Mouse (Mus musculus): Measurements from ENCODE around the gene Cntd1. TPM values are rescaled to one million over a fixed set of nuclear protein-coding genes. Genes with fewer than 3 reads are reported as not detected.

Cntd1 gene
- polyA plus RNA-seq, 1 experiment from 2014 or later, result 1.7 TPM

DNA sequence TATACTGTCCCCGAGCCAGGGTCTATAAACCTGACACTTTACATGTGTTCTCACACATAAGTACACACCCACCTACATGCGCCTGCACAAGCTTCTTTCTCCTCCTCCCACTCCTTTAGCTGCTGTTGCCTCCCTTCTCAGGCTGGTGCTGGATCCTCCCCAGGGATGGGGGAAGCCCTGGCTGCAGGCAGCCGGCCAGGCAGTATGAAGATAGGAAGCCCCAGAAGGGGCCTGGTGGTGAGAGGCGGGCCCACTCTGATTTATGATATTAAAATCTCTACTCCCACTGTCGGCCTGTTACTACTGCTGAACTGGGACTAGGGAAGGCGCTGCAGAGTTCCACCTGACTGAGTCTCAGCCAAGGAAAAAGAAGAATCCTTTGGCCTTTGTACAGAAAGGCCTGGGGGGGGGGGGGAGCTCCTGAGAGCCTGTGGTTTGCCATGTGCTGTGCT lies 19.5 kb upstream of the Cntd1 start:
- H3K9me3 ChIP-seq, result no peaks in the 10 kb centered on the region
- peaks cover 27% of the 10 kb centered on the region for H3K27me3 ChIP-seq
- ATAC-seq (ENCODE audit: borderline replicate concordance, extremely low read depth, low FRiP score, low TSS enrichment), result peak; percentile 51
- H3K4me1 ChIP-seq, result peaks cover 41% of the 10 kb centered on the region
- peak overlapping the region; percentile 79 for H3K27ac ChIP-seq
- WGBS, result 17% methylated on average over 6 of the region's 6 CpGs
- H3K4me2 ChIP-seq, result peak overlapping the region; percentile 90
- peak overlapping the region; percentile 59; the same call in 1 of the 2 replicates for H3K4me3 ChIP-seq
- 0 out of 2 replicates have a peak, but pooled peaks cover 9% of the 10 kb centered on the region for H3K36me3 ChIP-seq
- H3K9ac ChIP-seq, result no peak overlapping the region

DNA sequence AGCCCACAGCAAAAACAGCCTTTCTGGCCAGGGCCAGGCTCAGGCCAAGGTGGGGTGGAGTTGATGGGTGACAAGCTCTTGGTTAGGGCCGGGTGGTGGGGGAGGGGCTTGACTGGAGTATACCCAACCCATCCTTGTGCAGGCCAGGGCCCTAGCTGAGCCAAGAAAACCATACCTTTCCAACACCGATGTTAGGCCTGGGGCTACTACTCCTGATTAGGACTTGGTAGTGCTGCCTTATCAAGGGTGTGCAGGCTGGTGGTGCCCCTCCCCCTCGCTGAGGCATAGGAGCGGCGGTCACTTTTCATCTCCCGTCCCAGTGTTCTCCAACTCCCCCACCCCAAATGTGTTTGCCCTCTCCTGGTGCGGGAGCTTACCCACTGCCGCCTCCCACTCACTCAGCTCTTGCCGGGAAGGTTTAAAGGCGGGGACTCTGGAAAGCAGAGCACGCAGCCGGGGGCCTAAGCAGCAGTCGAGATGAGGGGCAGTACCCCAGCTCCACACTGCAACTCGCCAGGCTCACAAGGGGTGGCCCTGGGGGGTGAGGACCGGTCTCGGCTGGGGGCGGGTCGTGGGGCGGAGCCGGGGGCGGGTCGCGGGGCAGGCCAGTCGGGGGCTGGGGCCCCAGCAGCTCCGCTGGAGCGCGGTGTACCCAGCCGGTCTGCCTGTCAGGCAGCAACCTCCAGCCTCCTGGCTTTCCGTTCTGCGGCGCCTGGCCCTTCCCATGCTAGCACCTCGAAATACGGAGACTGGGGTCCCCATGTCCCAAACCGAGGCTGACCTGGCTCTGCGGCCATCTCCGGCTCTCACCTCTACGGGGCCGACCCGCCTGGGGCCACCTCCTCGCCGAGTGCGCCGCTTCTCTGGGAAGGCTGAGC lies 18.6 kb upstream of the Cntd1 start, which contains the start of gene Wnk4:
Wnk4 (plus strand) TSS at position 620 of the 878 bp plus-strand sequence.
- H3K9ac ChIP-seq, result peak within 1 kb of the TSS; percentile 59
- no peaks in the 10 kb centered on the region for H3K9me3 ChIP-seq
- H3K4me2 ChIP-seq, result peak within 1 kb of the TSS; percentile 90
- ATAC-seq (ENCODE audit: borderline replicate concordance, extremely low read depth, low FRiP score, low TSS enrichment), result peak; percentile 82
- H3K4me3 ChIP-seq, result peak within 1 kb of the TSS; percentile 59
- 1% methylated on average over 36 of the region's 43 CpGs for WGBS
- H3K27me3 ChIP-seq, result peaks cover 34% of the 10 kb centered on the region
- peak within 1 kb of the TSS; percentile 79 for H3K27ac ChIP-seq
- peaks cover 43% of the 10 kb centered on the region for H3K4me1 ChIP-seq
- H3K36me3 ChIP-seq, result 0 out of 2 replicates have a peak, but pooled peaks cover 9% of the 10 kb centered on the region

DNA sequence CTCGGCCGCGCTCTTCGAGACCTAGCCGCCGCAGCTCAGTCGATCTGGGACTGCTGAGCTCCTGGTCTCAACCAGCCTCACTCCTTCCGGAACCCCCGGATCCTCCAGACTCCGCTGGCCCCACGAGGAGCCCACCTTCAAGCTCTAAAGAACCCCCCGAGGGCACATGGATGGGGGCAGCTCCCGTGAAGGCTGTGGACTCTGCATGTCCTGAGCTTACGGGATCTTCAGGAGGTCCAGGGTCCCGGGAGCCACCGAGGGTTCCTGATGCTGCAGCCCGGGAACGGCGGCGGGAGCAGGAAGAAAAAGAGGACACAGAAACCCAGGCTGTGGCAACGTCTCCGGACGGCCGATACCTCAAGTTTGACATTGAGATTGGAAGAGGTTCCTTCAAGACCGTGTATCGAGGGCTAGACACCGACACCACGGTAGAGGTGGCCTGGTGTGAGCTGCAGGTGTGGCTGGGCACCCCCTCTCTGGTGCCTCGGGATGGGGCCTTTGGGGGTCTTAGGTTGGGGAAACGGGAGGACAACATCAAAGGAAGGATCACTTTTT lies 17.9 kb upstream of the Cntd1 start:
- H3K27me3 ChIP-seq, result peaks cover 37% of the 10 kb centered on the region
- H3K36me3 ChIP-seq, result 0 out of 2 replicates have a peak, but pooled peaks cover 9% of the 10 kb centered on the region
- H3K9ac ChIP-seq, result peak overlapping the region; percentile 59
- peaks cover 50% of the 10 kb centered on the region for H3K4me1 ChIP-seq
- no peak for ATAC-seq (ENCODE audit: borderline replicate concordance, extremely low read depth, low FRiP score, low TSS enrichment)
- H3K27ac ChIP-seq, result peak overlapping the region; percentile 79
- H3K4me3 ChIP-seq, result peak overlapping the region; percentile 59
- under 1% methylated on average over 30 of the region's 30 CpGs for WGBS
- peak overlapping the region; percentile 90 for H3K4me2 ChIP-seq
- no peaks in the 10 kb centered on the region for H3K9me3 ChIP-seq

DNA sequence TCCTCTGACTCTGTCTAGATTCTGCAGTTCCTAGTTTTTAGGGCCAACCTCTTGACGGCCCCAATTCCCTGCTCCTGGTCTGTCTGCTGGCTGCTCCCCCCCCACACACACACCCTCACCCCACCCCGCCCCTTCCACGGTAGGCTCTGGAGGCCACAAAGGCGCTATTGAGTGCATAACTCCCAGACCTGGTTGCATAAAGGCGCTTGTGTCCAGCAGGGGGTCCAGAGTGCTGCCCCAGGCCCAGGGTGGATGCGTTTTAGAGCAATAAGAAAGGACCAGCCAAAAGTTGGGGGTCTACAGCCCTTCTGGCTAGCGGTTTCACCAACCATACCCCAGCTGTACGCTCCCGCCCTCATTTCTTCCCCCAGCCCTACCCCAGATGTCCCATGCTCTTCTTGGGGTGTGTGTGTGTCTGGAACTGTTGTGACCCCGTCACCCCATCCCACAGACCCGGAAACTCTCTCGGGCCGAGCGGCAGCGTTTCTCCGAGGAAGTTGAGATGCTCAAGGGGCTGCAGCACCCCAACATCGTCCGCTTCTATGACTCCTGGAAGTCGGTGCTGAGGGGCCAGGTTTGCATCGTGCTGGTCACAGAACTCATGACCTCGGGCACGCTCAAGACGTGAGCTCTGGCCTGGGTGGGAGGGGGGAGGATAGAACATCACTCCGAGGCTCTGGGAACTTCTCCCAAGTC lies 16.4 kb upstream of the Cntd1 start:
- H3K27me3 ChIP-seq, result peaks cover 42% of the 10 kb centered on the region
- H3K4me2 ChIP-seq, result peak overlapping the region; percentile 40
- no peak overlapping the region for H3K9ac ChIP-seq
- H3K4me1 ChIP-seq, result peaks cover 50% of the 10 kb centered on the region
- 7% methylated on average over 24 of the region's 24 CpGs for WGBS
- no peak for ATAC-seq (ENCODE audit: borderline replicate concordance, extremely low read depth, low FRiP score, low TSS enrichment)
- peak overlapping the region; percentile 16; the same call in 1 of the 2 replicates for H3K4me3 ChIP-seq
- H3K27ac ChIP-seq, result no peak overlapping the region
- no peaks in the 10 kb centered on the region for H3K9me3 ChIP-seq
- 0 out of 2 replicates have a peak, but pooled peaks cover 5% of the 10 kb centered on the region for H3K36me3 ChIP-seq

DNA sequence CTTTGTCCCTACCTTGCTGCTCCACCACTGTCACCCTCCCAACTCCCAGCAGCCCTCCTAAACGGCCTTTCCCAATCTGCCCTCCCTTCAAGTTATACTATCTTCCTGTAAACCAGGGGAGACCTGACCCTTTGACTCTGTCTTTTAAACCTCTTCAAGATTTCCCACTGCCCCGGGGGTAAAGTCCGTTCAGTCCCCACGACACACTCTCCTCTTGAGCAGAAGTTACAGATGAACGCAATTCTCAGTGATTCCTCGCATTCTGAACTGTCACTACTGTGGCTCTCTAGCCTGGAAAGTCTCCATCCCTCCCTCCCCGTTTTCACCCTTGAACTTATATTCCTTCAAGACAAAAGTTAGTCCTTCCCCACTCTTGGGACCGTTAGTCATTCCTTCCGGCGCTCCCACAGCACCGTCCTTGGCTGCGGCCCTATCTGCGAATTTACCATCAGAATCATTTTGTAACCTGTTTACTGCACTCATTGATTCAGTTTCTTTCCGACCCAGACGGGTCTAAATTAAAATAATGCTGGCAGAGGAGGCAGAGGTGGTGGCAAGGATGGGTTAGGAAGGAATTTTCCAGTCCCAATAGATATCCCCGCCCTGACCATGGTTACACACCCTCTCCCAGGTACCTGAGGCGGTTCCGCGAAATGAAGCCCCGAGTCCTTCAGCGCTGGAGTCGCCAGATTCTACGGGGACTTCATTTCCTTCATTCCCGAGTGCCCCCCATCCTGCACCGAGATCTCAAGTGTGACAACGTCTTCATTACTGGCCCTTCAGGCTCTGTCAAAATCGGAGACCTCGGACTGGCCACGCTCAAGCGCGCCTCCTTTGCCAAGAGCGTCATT lies 15.4 kb upstream of the Cntd1 start:
- H3K9me3 ChIP-seq, result no peaks in the 10 kb centered on the region
- no peak overlapping the region for H3K9ac ChIP-seq
- H3K27ac ChIP-seq, result no peak overlapping the region
- peaks cover 50% of the 10 kb centered on the region for H3K4me1 ChIP-seq
- H3K36me3 ChIP-seq, result no peaks in the 10 kb centered on the region
- no peak overlapping the region for H3K4me2 ChIP-seq
- H3K27me3 ChIP-seq, result peaks cover 42% of the 10 kb centered on the region
- WGBS, result 18% methylated on average over 32 of the region's 32 CpGs
- H3K4me3 ChIP-seq, result 0 out of 2 replicates have a peak overlapping the region, but pooled peaks have one; percentile 16
- no peak for ATAC-seq (ENCODE audit: borderline replicate concordance, extremely low read depth, low FRiP score, low TSS enrichment)

DNA sequence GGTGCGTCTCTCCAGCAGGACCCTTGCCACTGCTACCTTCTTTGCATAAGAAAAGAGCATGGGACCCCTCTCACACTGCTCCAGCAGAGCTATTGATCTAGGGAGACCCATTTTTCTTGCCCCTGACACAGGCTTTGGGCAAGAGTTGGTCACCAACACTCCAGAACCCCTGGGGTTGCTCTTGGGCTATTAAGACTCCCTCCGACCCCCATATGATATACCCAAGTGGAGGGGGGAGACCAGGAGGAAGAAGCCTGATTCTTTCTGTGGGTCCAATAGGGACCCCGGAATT lies 14.9 kb upstream of the Cntd1 start:
- Histone ChIP-seq H3K36me3 (no peaks in the 10 kb centered on the region), H3K9me3 (no peaks in the 10 kb centered on the region), H3K27me3 (peaks cover 42% of the 10 kb centered on the region), H3K4me3 (no peak overlapping the region), H3K9ac (no peak overlapping the region), H3K4me1 (peaks cover 47% of the 10 kb centered on the region), H3K4me2 (no peak overlapping the region), H3K27ac (no peak overlapping the region)
- WGBS, result 19% methylated on average over 3 of the region's 3 CpGs
- ATAC-seq (ENCODE audit: borderline replicate concordance, extremely low read depth, low FRiP score, low TSS enrichment), result no peak

DNA sequence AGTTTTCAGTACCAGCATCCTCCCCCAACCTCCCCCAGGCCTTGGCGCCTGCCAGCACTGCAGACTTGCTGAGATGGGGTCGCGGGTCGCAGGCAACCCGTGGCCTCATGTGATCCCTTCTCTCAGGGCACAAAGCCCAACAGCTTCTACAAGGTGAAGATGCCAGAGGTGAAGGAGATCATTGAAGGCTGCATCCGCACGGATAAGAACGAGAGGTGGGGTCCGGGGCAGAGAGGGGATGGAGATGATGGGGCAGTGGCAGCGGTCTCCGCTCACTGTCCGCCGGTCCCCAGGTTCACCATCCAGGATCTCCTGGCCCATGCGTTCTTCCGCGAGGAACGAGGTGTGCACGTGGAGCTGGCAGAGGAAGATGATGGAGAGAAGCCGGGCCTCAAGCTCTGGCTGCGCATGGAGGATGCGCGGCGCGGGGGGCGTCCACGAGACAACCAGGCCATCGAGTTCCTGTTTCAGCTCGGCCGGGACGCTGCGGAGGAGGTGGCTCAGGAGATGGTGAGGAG lies 13.8 kb upstream of the Cntd1 start:
- H3K4me1 ChIP-seq, result peaks cover 45% of the 10 kb centered on the region
- peak overlapping the region; percentile 39; the same call in 1 of the 2 replicates for H3K9ac ChIP-seq
- no peak for ATAC-seq (ENCODE audit: borderline replicate concordance, extremely low read depth, low FRiP score, low TSS enrichment)
- peak overlapping the region; percentile 24 for H3K4me3 ChIP-seq
- peak overlapping the region; percentile 55 for H3K4me2 ChIP-seq
- 7% methylated on average over 31 of the region's 31 CpGs for WGBS
- no peak overlapping the region for H3K27ac ChIP-seq
- H3K36me3 ChIP-seq, result no peaks in the 10 kb centered on the region
- H3K27me3 ChIP-seq, result peaks cover 42% of the 10 kb centered on the region
- no peaks in the 10 kb centered on the region for H3K9me3 ChIP-seq

DNA sequence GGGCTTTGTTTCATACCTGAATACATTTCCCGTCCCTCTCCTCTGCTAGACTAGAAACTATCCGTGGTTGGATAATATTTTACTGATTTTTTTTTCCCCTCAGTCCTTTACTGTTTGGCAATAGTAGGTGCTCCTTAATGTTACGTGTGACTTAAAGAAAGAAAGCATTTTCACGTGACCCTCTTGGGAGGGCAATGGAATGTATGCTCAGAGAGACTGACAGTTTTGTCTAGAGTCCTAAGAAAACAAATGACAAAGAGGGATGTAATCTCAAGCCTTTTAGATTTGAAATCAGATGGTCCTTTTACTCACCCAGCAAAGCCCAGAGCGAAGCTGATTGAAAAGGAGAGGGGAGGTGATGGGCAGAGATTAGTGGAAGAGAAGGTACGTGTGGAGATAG lies 12.9 kb upstream of the Cntd1 start:
- Histone ChIP-seq H3K9me3 (no peaks in the 10 kb centered on the region), H3K27ac (no peak overlapping the region), H3K4me2 (peak overlapping the region; percentile 55), H3K9ac (no peak overlapping the region), H3K36me3 (no peaks in the 10 kb centered on the region), H3K4me3 (no peak overlapping the region), H3K27me3 (peaks cover 42% of the 10 kb centered on the region), H3K4me1 (peaks cover 39% of the 10 kb centered on the region)
- no peak for ATAC-seq (ENCODE audit: borderline replicate concordance, extremely low read depth, low FRiP score, low TSS enrichment)
- whole genome bisulfite sequencing, result 37% methylated on average over 6 of the region's 6 CpGs

DNA sequence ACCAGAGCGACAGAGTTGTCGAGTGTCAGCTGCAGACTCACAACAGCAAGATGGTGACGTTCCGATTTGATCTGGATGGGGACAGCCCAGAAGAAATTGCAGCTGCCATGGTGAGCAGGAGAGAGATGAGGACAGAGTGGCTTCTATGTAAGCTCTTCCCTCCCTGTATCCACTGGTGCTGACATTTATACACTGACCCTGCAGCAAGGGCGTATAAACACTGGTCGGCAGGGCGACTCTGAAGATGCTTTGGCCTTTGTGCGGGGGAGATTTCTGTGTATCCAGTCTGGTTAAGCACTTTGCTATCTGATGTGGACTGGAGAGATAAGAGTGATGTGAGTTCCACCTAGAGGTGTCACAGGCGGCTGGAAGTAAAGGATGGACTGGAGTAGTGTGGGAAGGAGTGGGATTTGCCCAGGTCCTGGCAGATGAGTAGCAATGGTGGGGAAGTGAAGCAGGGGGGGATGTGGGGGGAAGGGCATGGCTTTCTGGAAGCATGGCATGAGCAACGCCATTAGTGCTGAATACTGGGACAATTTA lies 9.2 kb upstream of the Cntd1 start:
- H3K9ac ChIP-seq, result no peak overlapping the region
- no peaks in the 10 kb centered on the region for H3K9me3 ChIP-seq
- WGBS, result 9% methylated on average over 10 of the region's 10 CpGs
- H3K4me3 ChIP-seq, result no peak overlapping the region
- H3K36me3 ChIP-seq, result no peaks in the 10 kb centered on the region
- no peak overlapping the region for H3K4me2 ChIP-seq
- peaks cover 13% of the 10 kb centered on the region for H3K27me3 ChIP-seq
- H3K4me1 ChIP-seq, result peaks cover 21% of the 10 kb centered on the region
- H3K27ac ChIP-seq, result no peak overlapping the region
- ATAC-seq (ENCODE audit: borderline replicate concordance, extremely low read depth, low FRiP score, low TSS enrichment), result no peak

DNA sequence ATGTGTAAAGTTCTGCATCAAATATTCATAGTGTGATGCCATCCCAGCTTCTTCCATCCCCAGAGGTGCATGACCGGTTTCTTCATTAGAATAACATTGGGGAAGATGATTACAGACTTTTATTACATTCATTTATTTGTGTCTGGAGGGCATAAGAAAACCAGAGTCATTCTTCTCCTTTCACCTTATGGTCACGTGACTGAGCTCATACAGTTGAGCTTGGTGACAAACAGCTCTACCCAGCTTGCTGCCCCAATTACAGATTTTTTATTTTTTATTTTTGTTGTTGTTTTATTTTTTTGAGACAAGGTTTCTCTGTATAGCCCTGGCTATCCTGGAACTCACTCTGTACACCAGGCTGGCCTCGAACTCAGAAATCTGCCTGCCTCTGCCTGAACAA lies 6.4 kb upstream of the Cntd1 start:
- ATAC-seq (ENCODE audit: borderline replicate concordance, extremely low read depth, low FRiP score, low TSS enrichment), result no peak
- H3K36me3 ChIP-seq, result 0 out of 2 replicates have a peak, but pooled peaks cover 2% of the 10 kb centered on the region
- H3K4me3 ChIP-seq, result no peak overlapping the region
- no peak overlapping the region for H3K9ac ChIP-seq
- no peak overlapping the region for H3K4me2 ChIP-seq
- WGBS, result 88% methylated on average over 3 of the region's 3 CpGs
- H3K4me1 ChIP-seq, result peaks cover 24% of the 10 kb centered on the region
- no peaks in the 10 kb centered on the region for H3K27me3 ChIP-seq
- H3K27ac ChIP-seq, result no peak overlapping the region
- H3K9me3 ChIP-seq, result no peaks in the 10 kb centered on the region

DNA sequence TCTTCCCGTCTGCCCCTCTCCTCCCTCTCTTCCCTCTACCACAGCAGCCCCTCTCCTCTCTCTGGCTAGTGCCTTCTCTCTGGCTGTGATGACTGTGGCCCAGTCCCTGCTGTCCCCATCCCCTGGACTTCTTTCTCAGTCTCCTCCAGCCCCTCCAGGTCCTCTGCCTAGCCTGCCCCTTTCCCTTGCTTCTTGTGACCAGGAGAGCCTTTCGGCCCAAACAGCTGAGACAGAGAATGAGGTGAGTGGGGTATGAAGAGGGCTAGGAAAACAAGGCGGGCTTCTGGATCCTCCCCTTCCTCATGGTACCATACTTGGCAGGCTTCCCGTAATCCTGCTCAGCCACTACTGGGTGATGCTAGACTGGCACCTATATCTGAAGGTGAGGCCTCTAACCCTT lies 3.5 kb upstream of the Cntd1 start:
- Histone ChIP-seq H3K27ac (no peak overlapping the region), H3K9me3 (no peaks in the 10 kb centered on the region), H3K36me3 (0 out of 2 replicates have a peak, but pooled peaks cover 2% of the 10 kb centered on the region), H3K4me2 (no peak overlapping the region), H3K27me3 (no peaks in the 10 kb centered on the region), H3K4me3 (no peak overlapping the region), H3K4me1 (peaks cover 29% of the 10 kb centered on the region), H3K9ac (no peak overlapping the region)
- 43% methylated on average over 4 of the region's 4 CpGs for WGBS
- no peak for ATAC-seq (ENCODE audit: borderline replicate concordance, extremely low read depth, low FRiP score, low TSS enrichment)

Measured in lung, embryonic 15.5 days (tissue).